Mouse (Mus musculus): ENCODE results near the gene Nupr1.

The Nupr1 gene

DNA sequence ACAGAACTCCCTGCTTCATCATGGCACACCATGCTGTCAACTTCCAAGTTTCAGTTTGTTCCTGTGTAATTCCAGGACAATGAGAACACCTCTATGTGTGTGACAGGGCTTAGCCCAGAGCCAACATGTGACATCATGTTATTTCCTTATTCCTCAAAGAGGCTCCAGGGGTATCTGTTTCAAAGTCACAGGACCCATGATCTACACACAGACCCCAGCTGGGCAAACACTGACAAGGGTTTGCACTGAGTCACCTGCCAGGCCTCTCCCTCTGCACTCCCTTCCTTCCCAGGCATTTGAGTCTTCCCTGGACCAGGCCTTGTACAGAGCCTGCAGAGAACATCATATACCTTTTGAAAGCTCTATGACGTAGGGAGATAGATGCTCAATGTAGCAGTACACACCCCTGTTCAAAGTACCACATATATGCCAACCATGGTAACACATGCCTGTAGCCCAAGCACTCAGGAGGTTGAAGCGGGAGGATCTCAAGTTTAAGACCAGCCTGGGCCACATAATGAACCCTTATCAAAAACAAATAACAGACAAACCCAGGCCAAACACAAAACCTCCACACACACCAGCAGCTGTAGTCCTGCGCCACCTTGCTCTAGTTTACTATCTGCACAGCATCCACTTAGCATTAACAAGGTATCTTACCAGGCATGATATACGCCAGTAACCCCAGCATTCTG, at the start of gene Nupr1:
Gene Nupr1, minus strand, starts transcription at position 38 of the 695 bp plus-strand sequence.
- DNase-seq (ENCODE audit: low spot score in 2 of 2): no peak

DNA sequence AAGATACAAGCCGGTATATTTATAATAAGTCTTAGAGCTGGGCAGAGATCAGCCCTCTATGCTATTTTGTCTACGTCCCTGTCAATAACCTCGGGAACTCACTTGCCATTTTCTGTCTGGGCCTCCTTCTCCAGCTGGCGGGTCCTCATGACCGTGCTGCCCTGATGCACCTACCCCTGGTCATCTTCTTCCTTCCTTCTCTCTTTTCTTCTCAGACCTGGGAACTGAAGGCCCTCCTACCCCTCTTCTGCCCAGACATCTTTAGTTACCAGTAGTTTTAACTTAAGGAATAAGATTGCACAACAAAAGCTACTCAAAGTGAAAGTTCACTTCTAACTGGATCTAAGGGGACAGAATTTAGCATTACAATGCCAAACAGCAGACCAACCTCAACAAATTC, 49.0 kb upstream of the Nupr1 start:
- DNase-seq (ENCODE audit: low spot score in 2 of 2): no peak

DNA sequence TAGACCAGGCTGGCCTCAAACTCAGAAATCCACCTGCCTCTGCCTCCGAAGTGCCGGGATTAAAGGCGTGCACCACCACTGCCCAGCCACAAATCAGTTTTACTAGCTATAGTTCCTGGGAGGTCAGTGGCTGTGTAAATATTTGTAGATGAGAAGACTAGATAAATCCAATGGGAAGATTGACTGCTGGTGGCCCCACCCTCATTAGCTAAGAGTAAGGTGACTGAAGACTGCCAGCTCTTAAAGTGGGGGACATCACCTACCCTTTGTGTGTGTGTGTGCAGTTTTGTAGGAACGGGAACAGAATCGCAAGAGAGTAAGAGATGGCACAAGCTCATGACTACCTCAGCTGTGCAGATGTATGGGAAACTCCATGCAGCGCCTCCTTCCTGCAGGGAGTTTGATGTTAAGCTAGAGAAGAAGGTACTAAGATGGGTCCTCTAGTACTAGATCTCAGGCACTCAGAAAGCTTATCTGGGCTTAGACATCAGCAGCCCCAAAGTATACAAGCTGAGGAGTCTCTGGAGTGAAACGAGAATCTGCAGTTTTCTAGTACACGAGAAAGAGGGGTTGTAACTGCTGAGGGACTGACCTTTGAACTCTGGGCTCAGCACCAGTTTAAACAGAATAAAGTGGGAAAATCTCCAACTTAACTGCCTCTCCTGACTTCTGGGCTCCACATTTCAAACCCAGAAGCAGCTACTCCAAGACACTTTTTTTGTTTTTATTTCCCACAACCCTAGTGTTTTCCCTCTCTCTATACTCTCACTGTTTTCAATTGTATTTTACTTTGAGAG, 48.1 kb upstream of the Nupr1 start:
- DNase-seq (ENCODE audit: low spot score in 2 of 2): no peak

DNA sequence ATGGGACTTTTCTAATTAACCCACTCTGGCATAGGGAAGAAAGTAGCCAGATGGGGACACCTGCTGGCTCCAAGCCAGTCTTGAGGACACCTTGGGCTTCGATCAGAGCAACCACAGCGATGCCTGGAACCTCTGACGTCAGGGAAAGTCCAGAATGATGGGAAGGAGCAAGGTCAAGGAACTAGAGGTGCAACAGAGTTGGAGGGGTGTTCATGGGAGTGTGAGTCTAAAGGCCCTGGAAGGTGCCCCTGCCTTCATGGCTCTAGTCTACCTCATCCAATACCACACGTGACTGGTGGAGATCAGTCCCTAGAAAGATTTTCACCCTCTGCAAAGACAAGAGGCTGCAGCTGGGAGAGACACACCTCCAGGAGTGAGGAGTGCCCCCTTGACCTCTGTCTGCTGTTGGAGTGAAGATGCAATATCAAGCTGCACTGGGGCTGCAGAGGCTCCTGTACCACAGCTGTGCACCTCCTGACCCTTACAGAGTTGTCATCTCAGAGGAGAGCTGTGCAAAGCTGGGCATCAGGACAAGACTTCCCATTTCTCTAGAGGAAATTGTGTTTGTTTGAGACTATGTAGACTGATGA, 46.1 kb upstream of the Nupr1 start:
- no peak for DNase-seq (ENCODE audit: low spot score in 2 of 2)

DNA sequence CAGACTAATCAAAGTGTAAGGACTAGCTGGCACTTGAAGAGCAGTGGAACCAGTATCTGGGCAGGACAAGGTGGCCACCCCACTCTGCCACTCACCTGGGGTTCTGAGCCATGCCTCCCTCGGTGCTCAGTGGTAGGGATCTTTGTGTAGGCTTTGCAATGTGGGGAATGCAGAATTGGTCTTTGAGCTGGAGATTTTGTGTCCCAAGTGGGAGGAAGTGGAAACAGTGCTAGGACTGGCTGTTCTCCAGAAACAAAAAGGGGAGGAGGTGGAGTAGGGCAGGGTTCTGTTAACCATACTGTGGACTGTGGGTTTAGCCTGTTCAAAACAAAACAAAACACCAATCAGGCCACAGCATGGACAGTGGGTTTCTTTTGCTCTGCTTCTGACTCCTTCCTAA, 45.5 kb upstream of the Nupr1 start, which contains the start of gene Sult1a1:
Gene Sult1a1, minus strand, starts transcription at position 226 of the 400 bp plus-strand sequence.
- no peak for DNase-seq (ENCODE audit: low spot score in 2 of 2)

DNA sequence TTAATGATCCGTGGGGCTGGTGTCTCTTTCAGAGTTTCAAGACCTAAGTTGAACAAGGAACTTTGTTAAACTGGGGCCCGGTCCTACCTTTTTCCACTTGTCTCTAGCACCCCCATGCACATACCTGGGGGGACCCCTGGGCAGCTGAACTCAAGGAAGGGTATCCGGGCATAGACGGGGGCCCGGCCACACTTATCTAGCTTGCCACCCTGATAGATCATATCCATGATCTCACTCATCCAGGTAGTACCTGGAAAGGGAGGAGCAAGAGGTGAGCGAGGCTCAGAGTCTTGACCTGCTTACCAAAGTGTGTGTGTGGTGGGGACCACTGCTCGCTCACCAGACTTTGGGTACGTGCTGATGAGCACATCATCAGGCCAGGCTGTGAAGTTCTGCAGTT, 44.4 kb upstream of the Nupr1 start:
- DNase-seq (ENCODE audit: low spot score in 2 of 2): no peak

DNA sequence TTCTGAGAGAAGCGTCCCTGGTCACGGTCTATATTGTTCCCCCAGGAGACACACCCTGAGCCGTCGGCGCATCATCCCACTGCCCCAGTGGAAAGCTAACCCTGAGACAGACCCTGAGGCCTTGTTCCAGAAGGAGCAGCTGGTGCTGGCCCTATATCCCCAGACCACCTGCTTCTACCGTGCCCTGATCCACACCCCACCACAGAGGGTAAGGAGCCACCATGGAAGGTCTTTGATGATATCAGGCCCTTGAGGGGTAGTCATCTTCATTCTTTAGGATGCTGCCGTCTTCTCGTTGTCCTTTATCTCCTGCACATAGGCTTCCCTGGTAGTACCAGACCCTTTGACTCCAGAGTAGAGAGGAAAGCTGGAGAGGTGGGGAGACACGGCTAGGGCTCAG, 41.5 kb upstream of the Nupr1 start:
- DNase-seq (ENCODE audit: low spot score in 2 of 2): no peak

DNA sequence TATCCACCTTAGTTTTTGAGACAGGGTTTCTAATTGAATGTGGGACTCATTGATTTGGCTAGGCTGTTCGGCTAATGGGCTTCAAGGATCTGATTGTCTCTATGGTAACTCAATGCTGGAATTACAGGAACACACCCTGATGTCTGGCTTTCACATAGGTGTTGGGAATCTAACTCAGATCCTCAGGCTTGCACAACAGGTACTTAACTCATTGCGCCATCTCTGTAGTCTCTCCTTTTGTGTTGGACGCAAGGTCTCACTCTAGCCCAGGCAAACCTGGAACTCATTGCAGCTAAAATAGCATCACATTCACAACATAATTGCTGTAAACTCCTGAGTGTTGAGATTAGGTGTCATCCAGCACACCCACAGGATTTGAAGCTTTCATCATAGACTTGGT, 39.5 kb upstream of the Nupr1 start:
- no peak for DNase-seq (ENCODE audit: low spot score in 2 of 2)

DNA sequence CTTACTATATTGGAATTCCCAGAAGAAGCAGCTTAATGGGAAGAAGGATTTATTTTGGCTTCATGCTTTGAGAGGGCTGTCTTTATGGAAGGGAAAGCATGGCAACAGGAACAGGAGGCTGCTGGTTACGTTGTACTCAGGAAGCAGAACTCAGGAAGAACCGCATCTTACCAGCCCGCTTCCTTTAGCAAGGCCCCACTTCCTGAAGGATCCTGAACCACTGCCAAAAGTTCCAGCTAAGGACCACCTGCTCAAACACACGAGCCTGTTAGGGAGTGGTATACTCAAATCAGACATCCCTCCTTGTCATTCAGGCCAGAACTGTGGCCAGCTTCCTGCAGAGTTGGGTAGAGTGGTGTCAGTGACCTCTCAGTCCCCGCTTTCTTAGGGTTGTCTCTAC, 37.8 kb upstream of the Nupr1 start:
- no peak for DNase-seq (ENCODE audit: low spot score in 2 of 2)

DNA sequence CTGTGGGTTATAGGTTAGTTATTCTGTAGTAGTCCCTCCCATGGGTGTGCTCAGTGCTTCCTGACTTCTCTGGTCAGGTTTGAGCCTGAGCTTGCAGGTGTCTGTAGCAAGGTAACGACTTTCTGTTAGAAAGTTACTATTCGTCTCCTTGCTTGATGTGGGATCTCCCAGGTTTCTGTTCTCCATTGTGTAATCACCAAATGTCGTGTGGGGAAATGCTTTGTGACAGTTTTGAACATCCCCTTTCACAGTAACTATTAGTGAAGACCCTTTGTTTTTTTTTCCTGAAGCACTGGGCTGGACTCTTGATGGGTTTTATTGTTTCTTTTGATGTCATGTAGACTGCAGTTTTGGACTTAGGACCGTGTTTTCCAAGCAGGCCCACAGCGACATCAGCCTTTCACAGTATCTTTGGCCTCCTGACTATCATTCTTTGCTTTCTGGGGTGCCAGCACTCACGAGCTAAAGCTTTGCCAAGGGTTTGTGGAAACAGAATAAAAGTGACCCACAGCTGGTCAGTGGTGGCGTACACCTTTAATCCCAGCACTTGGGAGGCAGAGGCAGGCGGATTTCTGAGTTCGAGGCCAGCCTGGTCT, 36.9 kb upstream of the Nupr1 start:
- DNase-seq (ENCODE audit: low spot score in 2 of 2): no peak

DNA sequence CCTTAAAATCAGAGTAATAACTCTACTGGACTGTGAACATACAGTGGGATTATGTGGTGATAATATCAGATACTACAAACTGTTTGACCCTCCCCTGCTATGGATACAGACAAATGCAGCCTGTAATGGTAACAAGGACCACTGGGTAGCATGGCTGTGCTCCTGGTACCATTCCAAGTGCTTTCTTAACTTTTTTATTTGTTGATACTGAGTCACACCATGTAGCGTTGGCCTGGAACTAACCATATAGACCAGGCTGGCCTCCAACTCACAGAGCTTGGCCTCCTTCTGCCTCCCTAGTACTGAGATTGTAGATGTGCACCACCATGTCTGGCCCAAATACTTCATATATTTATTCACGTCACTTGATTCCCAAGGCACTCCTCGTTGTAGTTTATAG, 34.6 kb upstream of the Nupr1 start:
- DNase-seq (ENCODE audit: low spot score in 2 of 2): no peak

DNA sequence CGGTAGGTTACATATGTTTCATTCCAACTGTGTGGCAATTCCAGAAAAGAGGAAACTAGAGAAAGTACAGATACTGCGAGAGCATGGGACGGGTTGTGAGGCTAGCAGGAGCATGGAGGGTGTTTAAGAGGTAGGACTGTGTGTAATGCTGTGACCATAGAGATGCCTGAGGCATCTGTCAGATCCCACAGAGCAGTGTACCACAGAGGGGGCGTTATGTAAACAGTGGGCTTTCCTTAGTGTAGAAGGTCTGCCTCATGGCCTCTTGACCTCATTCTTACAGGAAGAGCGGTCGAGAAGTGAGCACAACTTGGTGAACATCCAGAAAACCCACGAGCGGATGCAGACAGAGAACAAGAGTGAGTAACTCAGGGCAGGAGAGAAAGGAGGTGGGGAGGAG, 33.0 kb upstream of the Nupr1 start:
- DNase-seq (ENCODE audit: low spot score in 2 of 2): no peak

DNA sequence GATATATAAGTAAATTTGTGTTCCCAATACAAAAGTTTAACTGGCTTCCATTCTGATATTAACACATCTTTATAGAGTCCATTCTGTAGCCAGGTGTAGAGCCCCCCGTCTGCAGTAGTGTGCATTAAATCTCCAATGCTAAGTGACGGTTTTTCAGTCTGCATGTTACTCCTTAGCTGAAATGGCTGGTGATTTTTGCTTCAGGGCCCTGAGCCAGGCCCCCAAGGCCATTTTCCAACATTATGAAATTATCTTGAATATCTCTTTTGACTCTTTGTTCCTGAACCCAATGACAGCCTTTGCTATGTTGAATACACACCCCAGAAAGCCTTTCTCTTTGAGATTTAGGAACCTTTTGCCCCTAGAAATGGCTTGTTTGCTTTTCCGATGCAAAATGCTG, 29.1 kb upstream of the Nupr1 start:
- no peak for DNase-seq (ENCODE audit: low spot score in 2 of 2)

DNA sequence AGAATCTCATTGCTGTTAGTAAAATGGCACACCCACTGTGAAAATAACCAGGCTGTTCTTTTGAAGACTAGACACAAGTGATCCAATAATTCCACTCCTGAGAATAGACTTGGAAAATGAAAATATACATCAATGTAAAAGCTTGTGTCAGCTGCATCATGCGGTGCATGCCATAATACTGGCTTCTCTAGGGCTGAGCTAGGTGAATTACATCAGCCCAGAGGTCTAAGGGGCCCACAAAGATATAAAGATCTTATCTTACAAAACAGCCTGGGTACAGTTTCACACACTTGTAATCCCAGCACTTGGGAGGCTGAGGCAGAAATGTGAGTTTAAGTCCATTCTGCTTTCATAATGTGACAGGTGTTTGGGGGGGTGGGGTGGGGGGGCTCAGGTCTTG, 26.9 kb upstream of the Nupr1 start:
- no peak for DNase-seq (ENCODE audit: low spot score in 2 of 2)

DNA sequence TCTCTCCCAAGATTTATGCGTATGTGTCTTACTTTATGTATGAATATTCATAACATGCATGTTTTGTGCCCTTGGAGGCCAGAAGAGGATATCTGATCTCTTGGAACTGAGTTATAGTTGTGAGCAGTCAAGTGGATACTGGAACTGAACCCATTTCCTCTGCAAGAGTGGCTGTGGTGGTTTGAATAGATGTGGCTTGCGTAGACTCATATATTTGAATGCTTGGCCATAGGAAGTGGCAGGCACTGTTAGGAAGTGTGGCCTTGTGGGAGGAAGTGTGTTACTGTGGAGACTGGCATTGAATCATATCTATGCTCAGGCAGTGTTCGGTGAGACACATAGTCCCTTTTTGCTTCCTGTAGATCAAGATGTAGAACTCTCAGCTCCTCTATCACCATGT, 25.0 kb upstream of the Nupr1 start:
- DNase-seq (ENCODE audit: low spot score in 2 of 2): no peak

DNA sequence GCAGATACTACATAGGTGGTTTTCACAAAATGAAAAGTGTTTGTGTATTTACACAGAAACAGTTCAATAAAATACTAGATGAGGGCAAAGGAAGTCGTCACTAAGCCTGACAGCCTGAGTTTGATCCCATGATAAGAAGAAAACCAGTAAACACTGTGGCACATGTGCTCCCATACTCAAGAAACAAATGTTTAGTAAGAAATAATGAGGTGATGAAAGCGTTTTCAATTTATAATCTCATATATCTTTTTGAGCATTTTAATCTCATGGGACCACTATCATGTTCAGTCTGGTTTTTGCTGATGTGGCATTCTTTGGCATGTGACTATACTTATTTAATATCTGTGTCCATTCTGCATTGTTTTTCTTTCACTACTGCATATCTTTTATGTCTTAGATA, 23.3 kb upstream of the Nupr1 start:
- DNase-seq (ENCODE audit: low spot score in 2 of 2): no peak

DNA sequence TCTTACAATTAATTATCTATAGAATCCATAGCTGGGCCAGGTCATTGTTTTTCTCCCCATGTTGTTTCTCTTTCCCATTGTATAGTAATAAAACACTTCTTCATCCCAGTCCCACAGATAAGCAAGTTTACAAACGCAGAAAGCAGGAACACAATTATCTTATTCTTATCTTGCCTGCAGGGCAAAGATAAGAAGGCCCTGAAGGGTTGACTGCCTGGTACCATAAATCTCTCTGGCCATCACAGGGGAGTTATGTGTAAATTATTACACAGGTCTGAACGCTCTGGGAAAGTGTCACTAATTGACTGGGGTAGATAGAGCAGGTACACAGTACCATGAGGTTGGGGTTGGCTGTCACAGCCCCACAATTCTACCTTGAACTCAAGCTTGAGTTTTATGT, 20.2 kb upstream of the Nupr1 start:
- no peak for DNase-seq (ENCODE audit: low spot score in 2 of 2)

DNA sequence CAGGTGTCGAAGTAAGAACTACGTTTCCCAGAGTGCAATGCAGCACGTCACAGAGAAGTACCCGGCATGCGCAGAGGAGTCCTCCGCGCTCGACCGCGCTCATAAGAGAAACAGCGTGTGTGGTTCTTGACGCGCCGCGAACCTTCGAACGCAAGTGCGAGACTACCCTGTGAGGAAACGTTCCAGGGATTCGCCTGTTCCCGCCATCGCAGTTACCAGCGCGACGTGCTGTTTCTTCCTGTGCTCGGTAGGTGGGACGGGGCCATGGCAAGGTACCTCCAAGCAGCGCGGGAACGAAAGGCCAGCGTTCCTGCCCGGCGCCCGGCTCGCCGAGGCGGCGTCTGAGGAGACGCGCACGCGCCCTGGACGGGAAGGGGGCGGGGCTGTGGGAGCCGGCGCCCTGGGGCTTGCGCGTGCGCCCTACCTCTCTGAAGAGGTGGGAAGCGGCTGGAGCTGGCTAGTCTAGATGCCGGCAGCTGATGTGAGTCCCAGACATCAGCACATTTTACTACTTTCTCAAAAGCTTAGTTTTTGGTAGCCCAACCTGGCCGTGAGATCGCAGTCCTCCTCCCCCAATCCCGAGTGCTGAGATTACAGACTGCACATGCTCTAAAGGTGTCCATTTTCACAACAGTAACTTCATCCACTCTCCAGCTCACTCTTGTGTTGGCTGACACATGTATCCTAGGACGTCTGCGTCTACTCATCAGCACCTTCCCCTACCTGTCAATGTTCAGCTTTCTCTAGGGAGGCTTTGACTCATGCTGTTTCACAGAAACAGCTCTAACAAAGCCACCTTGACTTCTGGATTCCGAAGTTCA, 18.8 kb upstream of the Nupr1 start, which contains the start of gene Sgf29:
Gene Sgf29, plus strand, starts transcription at position 79 of the 821 bp plus-strand sequence.
- peak; percentile 88 to 91 for DNase-seq (ENCODE audit: low spot score in 2 of 2)

DNA sequence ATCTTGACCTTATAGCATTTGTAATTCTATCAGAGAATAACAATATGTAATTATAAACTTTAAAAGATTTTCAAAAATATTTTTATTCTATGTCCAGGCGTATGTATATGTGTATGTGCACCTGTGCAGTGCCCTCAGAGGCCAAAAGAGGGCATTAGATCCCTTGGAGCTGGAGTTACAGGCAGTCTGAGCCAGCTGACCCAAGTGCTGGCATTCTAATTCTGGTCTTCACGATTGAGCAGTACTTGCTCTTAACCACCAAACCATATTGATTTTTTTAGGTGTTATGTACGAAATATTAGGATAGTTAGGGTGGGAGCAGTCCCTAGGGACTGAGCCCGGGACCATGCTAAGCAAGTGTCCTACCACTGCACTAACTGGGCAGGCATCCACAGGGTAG, 17.8 kb upstream of the Nupr1 start:
- no peak for DNase-seq (ENCODE audit: low spot score in 2 of 2)

DNA sequence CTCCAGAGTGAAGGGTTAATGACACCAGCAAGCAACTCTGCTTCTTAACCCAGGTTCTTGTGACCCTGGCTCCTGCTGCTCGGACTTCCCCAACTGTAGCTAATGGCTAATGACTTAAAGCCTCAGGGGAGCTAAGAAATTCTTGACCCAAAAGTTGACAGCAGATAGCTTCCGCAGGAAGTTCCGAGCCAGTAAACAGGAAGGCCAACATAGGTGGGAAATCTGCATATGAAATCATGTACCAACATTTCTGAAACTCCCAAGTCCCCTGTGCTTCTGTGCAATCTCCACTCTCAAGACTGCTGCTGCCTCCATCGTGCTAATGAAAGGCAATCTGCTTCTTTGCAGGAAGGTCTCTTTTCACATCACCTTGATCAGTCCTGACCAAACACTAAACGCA, 15.0 kb upstream of the Nupr1 start:
- DNase-seq (ENCODE audit: low spot score in 2 of 2): no peak

DNA sequence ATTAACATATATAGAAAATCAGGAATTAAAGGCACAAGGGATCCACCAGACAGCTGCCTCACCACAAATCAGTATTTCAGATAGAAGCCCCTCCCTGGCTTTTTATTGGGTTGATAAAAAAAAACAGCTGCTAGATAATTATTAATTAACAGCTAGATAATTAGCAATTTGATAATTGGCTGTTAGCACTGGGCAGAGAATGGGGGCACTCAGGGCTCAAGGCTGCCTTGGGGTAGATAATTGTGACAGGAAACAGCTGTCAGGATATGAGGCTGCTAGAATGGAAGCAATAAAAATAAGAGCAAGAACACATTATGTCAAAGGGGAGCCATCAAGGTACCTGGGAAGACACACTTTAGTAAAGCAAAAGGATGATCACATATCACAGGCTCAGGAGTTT, 14.3 kb upstream of the Nupr1 start:
- DNase-seq (ENCODE audit: low spot score in 2 of 2): no peak

DNA sequence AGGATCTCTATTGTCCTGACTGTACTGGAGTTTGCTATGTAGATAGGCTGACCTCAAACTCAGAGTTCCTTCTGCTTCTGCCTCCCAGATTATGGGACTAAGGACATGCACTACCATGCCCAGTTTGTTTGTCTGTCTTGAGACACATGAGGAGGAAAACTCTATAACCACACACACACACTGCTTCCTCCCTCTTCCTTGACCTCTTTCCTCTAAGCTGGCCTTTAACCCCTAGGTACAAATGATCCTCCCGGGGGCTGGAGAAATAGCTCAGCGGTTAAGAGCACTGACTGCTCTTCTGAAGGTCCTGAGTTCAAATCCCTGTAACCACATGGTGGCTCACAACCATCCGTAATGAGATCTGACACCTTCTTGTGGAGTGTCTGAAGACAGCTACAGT, 13.7 kb upstream of the Nupr1 start:
- DNase-seq (ENCODE audit: low spot score in 2 of 2): no peak
